In genomic region chr17:68999913-69000312, GRCm38 (mm10) we compare ENCODE assay signal across 14 mouse cellular contexts.
"Had no signal": no experiment of that assay in that cellular context is flagged by ENCODE, and none has a peak within 500 bp of the region (broad histone marks: within the 10 kb centered on the region; RNA-seq: fewer than 3 reads in every experiment).

No protein-coding gene starts in this region.

- H3K27me3 ChIP-seq: limb, embryonic 12.5 days; liver, embryonic 13.5 days; lung, embryonic 15.5 days; megakaryocyte, embryonic 14.5 days had no signal

- DNase-seq: kidney, postnatal 25 days; liver; liver, embryonic 13.5 days; liver, postnatal 0 days; lung, postnatal 14 days; thymus, postnatal 4 days had no signal

- H3K9ac ChIP-seq: limb, embryonic 12.5 days; liver, embryonic 13.5 days; liver, postnatal 0 days; lung, embryonic 15.5 days had no signal

- H3K27ac ChIP-seq: left cerebral cortex, adult 2 months; limb, embryonic 12.5 days; liver, embryonic 13.5 days; lung, embryonic 15.5 days; macrophage; stomach, postnatal 0 days had no signal

- H3K9me3 ChIP-seq: limb, embryonic 12.5 days; liver, embryonic 13.5 days; lung, embryonic 15.5 days had no signal

- H3K4me2 ChIP-seq: limb, embryonic 12.5 days; liver, embryonic 13.5 days; lung, embryonic 15.5 days; midbrain, embryonic 11.5 days had no signal

- ATAC-seq: liver, postnatal 0 days; midbrain, embryonic 16.5 days had no signal

- H3K36me3 ChIP-seq: limb, embryonic 12.5 days; liver, embryonic 13.5 days; lung, embryonic 15.5 days had no signal

- H3K4me3 ChIP-seq: left cerebral cortex, adult 2 months; limb, embryonic 12.5 days; liver, embryonic 13.5 days; lung, embryonic 15.5 days; megakaryocyte, embryonic 14.5 days had no signal

- H3K4me1 ChIP-seq: limb, embryonic 12.5 days; liver, embryonic 13.5 days; lung, embryonic 15.5 days; megakaryocyte, embryonic 14.5 days had no signal
